Mouse (Mus musculus) spleen, adult 2 months (tissue): Measurements from ENCODE around the gene Stk17b. TPM values are rescaled to one million over a fixed set of nuclear protein-coding genes. Genes with fewer than 3 reads are reported as not detected.

Experiments used
- DNase-seq, 2 experiments: peaks; one replicate each; pipeline versions ENCODE4 v3.0.0 to v3.0.0-alpha.2; 2012 to 2021; ENCODE audit warnings: low spot score in 2 of 2, low read depth in 1 of 2
- H3K27ac ChIP-seq: fragments of 200-500 bp; 2 replicates; pipeline ENCODE4 v1.5.1; 2012; ENCODE audit warnings: low read length, inconsistent platforms; ENCODE audit not compliant: insufficient read depth
- H3K27me3 ChIP-seq: fragments of 200-500 bp; 2 replicates; pipeline ENCODE4 v1.6.1; 2012; ENCODE audit warnings: mild to moderate bottlenecking, moderate library complexity, low read length, inconsistent platforms; ENCODE audit not compliant: control insufficient read depth, insufficient read depth
- H3K36me3 ChIP-seq: fragments of 200-500 bp; 2 replicates; pipeline ENCODE4 v1.6.1; 2012; ENCODE audit warnings: mild to moderate bottlenecking, low read length, inconsistent platforms; ENCODE audit not compliant: control insufficient read depth, insufficient read depth
- H3K4me1 ChIP-seq: fragments of 200-500 bp; 2 replicates; pipeline ENCODE4 v1.6.1; 2011; ENCODE audit warnings: inconsistent platforms; ENCODE audit not compliant: control insufficient read depth, insufficient read depth, insufficient read length
- H3K4me3 ChIP-seq: fragments of 200-500 bp; 2 replicates; pipeline ENCODE4 v1.5.1; 2011; ENCODE audit warnings: mild to moderate bottlenecking, inconsistent platforms; ENCODE audit not compliant: insufficient read depth, insufficient read length; ENCODE audit errors: extremely low read depth
- CTCF ChIP-seq: fragments of 200-500 bp; IDR thresholded peaks from 2 replicates; pipeline ENCODE4 v1.5.1; 2011; ENCODE audit warnings: mild to moderate bottlenecking, inconsistent platforms; ENCODE audit not compliant: insufficient read depth, insufficient read length, insufficient replicate concordance; ENCODE audit errors: extremely low read depth
- POLR2A ChIP-seq: fragments of 200-500 bp; IDR thresholded peaks from 2 replicates; pipeline ENCODE4 v1.6.1; 2011; ENCODE audit warnings: low read depth, low read length, inconsistent platforms
- WGBS: fragments of 180-500 bp; shearing (Covaris S2); methylation state at CpG from one replicate; pipeline ENCODE4 v1.1.7; 2018; 5-methylcytosine and 5-hydroxymethylcytosine counted together
- polyA plus RNA-seq: library from polyadenylated mRNA; depleted of rRNA; stranded (reverse); fragments of >200 nt; gene quantifications from 2 replicates; pipeline ENCODE4 v1.2.3, GENCODE M21; 2012

The Stk17b gene
- polyA plus RNA-seq, 1 experiment: 30.0 TPM

- Histone ChIP-seq H3K36me3 (peaks cover 5% of the 10 kb centered on the region; the same call in 1 of the 2 replicates), H3K4me3 (peak overlapping the region; percentile 62), H3K27me3 (no peaks in the 10 kb centered on the region), H3K27ac (peak overlapping the region; percentile 90), H3K4me1 (peaks cover 15% of the 10 kb centered on the region)
- TF ChIP-seq POLR2A: no peak
- no peak for TF ChIP-seq CTCF
- 26% methylated on average over 1 of the region's 1 CpGs for WGBS
- DNase-seq: no peak
These were observed 2.1 kb downstream of the Stk17b start for GRCm38 (mm10) chr1:53782956-53783355.

- Histone ChIP-seq H3K27ac (peak overlapping the region; percentile 89), H3K36me3 (peaks cover 8% of the 10 kb centered on the region; the same call in 1 of the 2 replicates), H3K4me3 (peak overlapping the region; percentile 62), H3K4me1 (peaks cover 11% of the 10 kb centered on the region), H3K27me3 (no peaks in the 10 kb centered on the region)
- no peak for DNase-seq
- TF ChIP-seq POLR2A (no peak), CTCF (no peak)
- WGBS: 31% methylated on average over 3 of the region's 3 CpGs
These were observed 2.9 kb downstream of the Stk17b start for GRCm38 (mm10) chr1:53782079-53782478.

- peak in 1 of 2 experiments; percentile 44 for DNase-seq
- WGBS: 8% methylated on average over 1 of the region's 1 CpGs
- Histone ChIP-seq H3K27me3 (no peaks in the 10 kb centered on the region), H3K4me3 (peak overlapping the region; percentile 31; the same call in 1 of the 2 replicates), H3K36me3 (peaks cover 8% of the 10 kb centered on the region; the same call in 1 of the 2 replicates), H3K4me1 (peaks cover 7% of the 10 kb centered on the region), H3K27ac (peak overlapping the region; percentile 49)
- no peak for TF ChIP-seq CTCF
- TF ChIP-seq POLR2A: no peak
These were observed 3.7 kb downstream of the Stk17b start for GRCm38 (mm10) chr1:53781311-53781710.

GRCm38 (mm10) chr1:53776176-53776905 is 8.7 kb downstream of the Stk17b start:
- Histone ChIP-seq H3K36me3 (peaks cover 14% of the 10 kb centered on the region), H3K27me3 (no peaks in the 10 kb centered on the region), H3K4me3 (peak overlapping the region; percentile 44), H3K27ac (peak overlapping the region; percentile 71), H3K4me1 (peaks cover 7% of the 10 kb centered on the region)
- WGBS: 36% methylated on average over 7 of the region's 7 CpGs
- no peak for DNase-seq
- TF ChIP-seq POLR2A: peak; percentile 26; the same call in 1 of the 2 replicates
- TF ChIP-seq CTCF: no peak

- no peak for DNase-seq
- Histone ChIP-seq H3K4me3 (peak overlapping the region; percentile 49; the same call in 1 of the 2 replicates), H3K27ac (peak overlapping the region; percentile 88; the same call in 1 of the 2 replicates), H3K36me3 (peaks cover 17% of the 10 kb centered on the region), H3K27me3 (no peaks in the 10 kb centered on the region), H3K4me1 (peaks cover 7% of the 10 kb centered on the region)
- 53% methylated on average over 2 of the region's 2 CpGs for WGBS
- TF ChIP-seq CTCF (no peak), POLR2A (no peak)
These were observed 9.5 kb downstream of the Stk17b start for GRCm38 (mm10) chr1:53775545-53775944.

- no peak for TF ChIP-seq CTCF
- no peak for TF ChIP-seq POLR2A
- Histone ChIP-seq H3K36me3 (peaks cover 20% of the 10 kb centered on the region), H3K27ac (peak overlapping the region; percentile 88), H3K4me3 (peak overlapping the region; percentile 49; the same call in 1 of the 2 replicates), H3K4me1 (peaks cover 7% of the 10 kb centered on the region), H3K27me3 (no peaks in the 10 kb centered on the region)
- WGBS: 38% methylated on average over 6 of the region's 6 CpGs
- DNase-seq: no peak
These were observed 10.0 kb downstream of the Stk17b start for GRCm38 (mm10) chr1:53775036-53775435.

- peak overlapping the region; percentile 87 for H3K27ac ChIP-seq
- H3K36me3 ChIP-seq: peaks cover 21% of the 10 kb centered on the region
- no peaks in the 10 kb centered on the region for H3K27me3 ChIP-seq
- DNase-seq: no peak
- H3K4me1 ChIP-seq: peaks cover 7% of the 10 kb centered on the region
- WGBS: 22% methylated on average over 3 of the region's 3 CpGs
- H3K4me3 ChIP-seq: peak overlapping the region; percentile 49; the same call in 1 of the 2 replicates
- TF ChIP-seq CTCF (no peak), POLR2A (no peak)
These were observed 10.5 kb downstream of the Stk17b start for GRCm38 (mm10) chr1:53774571-53774970.
